Mouse (Mus musculus): ENCODE results near the gene Lonp1. TPM values are rescaled to one million over a fixed set of nuclear protein-coding genes. Genes with fewer than 3 reads are reported as not detected.
"Not testable (repeated sequence)": the region's sequence is repeated elsewhere in the genome, so short reads cannot be mapped to it uniquely, and the experiment has no call there.

Lonp1 gene
- polyA plus RNA-seq, 1 experiment: 278 TPM

DNA sequence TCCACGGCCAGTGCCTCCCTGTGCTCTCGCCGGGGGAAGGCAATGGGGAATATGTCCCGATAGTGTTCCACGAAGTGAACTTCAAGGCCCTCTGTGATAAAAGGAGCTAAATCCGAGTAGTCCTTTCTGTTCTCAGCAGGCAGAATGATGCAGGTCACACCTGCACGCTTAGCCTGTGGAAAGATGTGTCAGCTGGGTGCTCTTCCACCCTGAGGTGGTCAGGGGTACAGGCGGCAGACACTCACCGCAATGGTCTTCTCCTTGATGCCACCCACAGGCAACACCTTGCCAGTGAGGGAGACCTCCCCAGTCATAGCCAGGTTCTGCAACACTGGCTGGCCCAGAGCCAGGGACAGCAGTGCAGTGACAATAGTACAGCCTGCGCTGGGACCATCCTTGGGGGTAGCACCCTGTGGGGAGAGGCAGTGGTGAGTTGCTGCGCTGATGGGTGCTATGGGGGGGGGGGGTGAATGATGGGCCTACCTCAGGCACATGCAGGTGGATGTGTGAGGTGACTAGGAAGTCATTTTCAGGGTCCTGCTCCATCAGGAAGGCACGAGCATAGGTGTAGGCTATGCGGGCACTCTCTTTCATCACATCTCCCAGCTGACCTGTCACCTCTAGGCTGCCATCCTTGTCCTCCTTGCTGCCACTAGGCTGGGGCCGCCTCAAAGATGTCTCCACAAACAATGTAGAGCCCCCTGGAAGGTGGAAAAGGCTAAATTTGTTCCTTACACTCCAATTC is 12.1 kb downstream of the Lonp1 start:
- TF ChIP-seq POLR2AphosphoS2 (IDR thresholded peaks at IDR 0.05; ENCODE audit: insufficient read length, low read depth) (peak; percentile 68), USF1 (IDR thresholded peaks at IDR 0.05; ENCODE audit: low read depth) (no peak), POLR2A (IDR thresholded peaks at IDR 0.05; ENCODE audit: insufficient read length, low read depth) (peak; percentile 54)
- H3K36me3 ChIP-seq (ENCODE audit: control insufficient read depth, insufficient read depth): peaks cover 31% of the 10 kb centered on the region

DNA sequence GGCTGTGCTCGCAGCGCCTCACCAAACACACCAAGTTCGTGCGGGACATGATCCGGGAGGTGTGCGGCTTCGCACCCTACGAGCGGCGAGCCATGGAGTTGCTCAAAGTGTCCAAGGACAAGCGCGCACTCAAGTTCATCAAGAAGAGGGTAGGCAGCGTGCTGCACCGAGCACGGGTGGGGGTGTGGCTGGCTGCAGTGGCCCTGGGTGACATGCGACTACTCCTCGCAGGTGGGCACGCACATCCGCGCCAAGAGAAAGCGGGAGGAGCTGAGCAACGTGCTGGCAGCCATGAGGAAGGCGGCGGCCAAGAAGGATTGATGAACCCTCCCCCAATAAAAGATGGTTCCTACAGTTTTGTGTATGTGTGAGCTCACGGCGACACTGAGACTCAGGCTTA is 12.8 kb downstream of the Lonp1 start:
- TF ChIP-seq POLR2A (IDR thresholded peaks at IDR 0.05; ENCODE audit: insufficient read length, low read depth) (peak; percentile 69), POLR2AphosphoS2 (IDR thresholded peaks at IDR 0.05; ENCODE audit: insufficient read length, low read depth) (peak; percentile 86), MYOG (IDR thresholded peaks at IDR 0.05; ENCODE audit: control insufficient read depth in 1 of 3, insufficient read depth in 1 of 3, insufficient read length in 2 of 3, low read depth in 2 of 3) (peak in 1 of 3 experiments; percentile 8)
- peaks cover 48% of the 10 kb centered on the region for H3K79me2 ChIP-seq (ENCODE audit: control insufficient read depth, insufficient read depth)
- peak overlapping the region; percentile 59 for H3ac ChIP-seq (ENCODE audit: control insufficient read depth, insufficient read length)
- peak overlapping the region; percentile 73 for H3K4me3 ChIP-seq
- H3K27me3 ChIP-seq (ENCODE audit: control insufficient read depth, insufficient read depth, insufficient read length): not testable (repeated sequence)
- peak overlapping the region; percentile 95 for H3K4me2 ChIP-seq (ENCODE audit: low read depth)
- H3K36me3 ChIP-seq (ENCODE audit: control insufficient read depth, insufficient read depth): peaks cover 24% of the 10 kb centered on the region

More for the DNA sequence above, 12.1 kb downstream of the Lonp1 start:
- Histone ChIP-seq H3ac (ENCODE audit: control insufficient read depth, insufficient read length) (peak overlapping the region; percentile 59), H3K4me2 (ENCODE audit: low read depth) (peak overlapping the region; percentile 95), H3K27me3 (ENCODE audit: control insufficient read depth, insufficient read depth, insufficient read length) (no peaks in the 10 kb centered on the region), H3K79me2 (ENCODE audit: control insufficient read depth, insufficient read depth) (peaks cover 43% of the 10 kb centered on the region), H3K4me3 (peak overlapping the region; percentile 73)

DNA sequence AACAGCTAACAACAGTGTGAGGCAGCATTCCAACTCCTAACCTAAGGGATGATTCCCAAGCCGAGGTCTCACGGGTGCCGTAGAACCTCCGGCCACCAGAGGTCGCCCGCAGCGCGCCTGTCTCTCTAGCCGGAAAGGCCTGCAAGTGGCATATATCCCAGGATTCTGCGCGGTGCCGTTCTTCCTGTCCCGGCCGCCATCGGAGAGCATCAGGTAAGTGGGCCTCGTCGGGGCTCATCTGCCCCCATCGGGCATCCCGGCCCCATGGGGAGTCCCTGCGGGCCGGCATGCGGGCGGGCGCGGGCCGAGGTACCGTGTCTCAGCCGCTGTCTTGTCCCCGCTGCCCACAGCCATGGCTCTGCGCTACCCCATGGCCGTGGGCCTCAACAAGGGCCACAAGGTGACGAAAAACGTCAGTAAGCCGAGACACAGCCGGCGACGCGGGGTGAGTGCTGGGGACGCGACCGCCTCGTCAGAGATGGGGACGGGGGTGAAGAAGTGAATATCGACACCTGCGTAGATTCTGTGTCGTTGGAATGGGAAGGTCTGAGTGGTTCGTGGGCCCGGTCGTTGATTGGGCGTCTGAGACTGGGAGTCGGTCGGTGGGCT is 13.3 kb downstream of the Lonp1 start, which contains the start of gene Rpl36:
TSS of gene Rpl36 (plus strand) at position 181 of the 609 bp plus-strand sequence.
- Histone ChIP-seq H3K79me2 (ENCODE audit: control insufficient read depth, insufficient read depth) (peaks cover 53% of the 10 kb centered on the region), H3K4me2 (ENCODE audit: low read depth) (peak within 1 kb of the TSS; percentile 95), H3ac (ENCODE audit: control insufficient read depth, insufficient read length) (peak within 1 kb of the TSS; percentile 59), H3K27me3 (ENCODE audit: control insufficient read depth, insufficient read depth, insufficient read length) (no peaks in the 10 kb centered on the region), H3K36me3 (ENCODE audit: control insufficient read depth, insufficient read depth) (peaks cover 19% of the 10 kb centered on the region), H3K4me3 (peak within 1 kb of the TSS; percentile 73)
- TF ChIP-seq POLR2AphosphoS2 (IDR thresholded peaks at IDR 0.05; ENCODE audit: insufficient read length, low read depth): peak; percentile 88
- TF ChIP-seq MYOG (IDR thresholded peaks at IDR 0.05; ENCODE audit: control insufficient read depth in 1 of 3, insufficient read depth in 1 of 3, insufficient read length in 2 of 3, low read depth in 2 of 3): peak in 1 of 3 experiments; percentile 52
- peak; percentile 80 for TF ChIP-seq POLR2A (IDR thresholded peaks at IDR 0.05; ENCODE audit: insufficient read length, low read depth)
- TF ChIP-seq TCF12 (IDR thresholded peaks at IDR 0.05; ENCODE audit: insufficient read depth, poor library complexity, severe bottlenecking): no peak
- TF ChIP-seq SRF (IDR thresholded peaks at IDR 0.05; ENCODE audit: control insufficient read depth, insufficient read length, low read depth): peak; percentile 71
- no peak for TF ChIP-seq REST (IDR thresholded peaks at IDR 0.05; ENCODE audit: insufficient read depth, insufficient read length)
- TF ChIP-seq MYOD1 (IDR thresholded peaks at IDR 0.05; ENCODE audit: control insufficient read depth in 1 of 3, insufficient read length in 2 of 3, low read depth in 2 of 3): no peak
- TF ChIP-seq TCF3 (IDR thresholded peaks at IDR 0.05; ENCODE audit: insufficient read length, low read depth): no peak

DNA sequence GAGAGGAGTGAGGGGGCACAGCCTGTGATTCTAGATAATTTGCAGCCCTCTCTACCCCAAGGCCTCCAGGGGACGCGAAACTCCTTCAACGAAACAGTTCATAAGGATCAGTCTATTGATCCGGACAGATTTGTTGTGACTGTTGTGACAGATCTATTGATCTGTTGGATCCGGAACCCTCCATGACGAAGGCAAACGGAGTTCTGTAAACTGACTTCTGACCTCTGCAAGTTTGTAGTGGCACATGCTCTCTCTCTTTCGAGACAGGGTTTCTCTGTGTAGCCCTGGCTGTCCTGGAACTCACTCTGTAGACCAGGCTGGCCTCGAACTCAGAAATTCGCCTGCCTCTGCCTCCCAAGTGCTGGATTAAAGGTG is 14.1 kb downstream of the Lonp1 start:
- H3ac ChIP-seq (ENCODE audit: control insufficient read depth, insufficient read length); H3K27me3 ChIP-seq (ENCODE audit: control insufficient read depth, insufficient read depth, insufficient read length); H3K4me3 ChIP-seq; H3K4me2 ChIP-seq (ENCODE audit: low read depth): not testable (repeated sequence)
- Histone ChIP-seq H3K36me3 (ENCODE audit: control insufficient read depth, insufficient read depth) (peaks cover 17% of the 10 kb centered on the region), H3K79me2 (ENCODE audit: control insufficient read depth, insufficient read depth) (peaks cover 57% of the 10 kb centered on the region)

DNA sequence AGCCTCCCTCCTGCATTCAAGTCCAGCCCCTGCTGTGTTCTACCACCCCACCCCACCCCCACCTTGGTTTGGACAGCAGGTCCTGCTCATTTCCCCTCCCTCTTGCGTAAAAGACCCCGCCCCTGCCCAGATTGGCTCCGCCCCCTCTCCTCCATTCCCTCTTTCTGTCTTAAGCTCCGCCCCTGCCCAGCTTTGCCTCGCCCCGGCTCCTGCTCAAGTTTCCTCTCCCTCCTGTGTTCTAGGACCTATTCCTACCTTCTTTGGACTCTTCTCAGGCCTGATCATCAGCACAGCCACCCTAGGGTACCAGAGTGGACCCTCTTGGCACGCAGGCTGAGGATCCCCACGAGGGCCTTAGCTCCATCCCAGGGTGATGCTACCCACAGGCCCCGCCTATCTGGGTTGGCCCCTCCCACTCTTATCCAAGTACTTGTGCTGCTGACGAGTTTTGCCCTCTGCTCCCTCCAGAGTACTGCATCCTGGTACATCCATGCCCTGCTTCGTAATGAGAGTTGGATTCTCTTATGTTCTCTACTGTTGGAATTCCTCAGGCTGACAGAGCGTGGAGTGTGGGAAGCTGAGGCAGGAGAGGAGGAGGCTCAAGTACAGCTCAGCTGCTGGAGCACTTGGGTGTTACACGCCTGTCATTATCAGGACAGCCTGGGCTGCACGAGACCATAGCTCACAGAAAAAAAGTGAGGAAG is 14.7 kb downstream of the Lonp1 start:
- peaks cover 53% of the 10 kb centered on the region for H3K79me2 ChIP-seq (ENCODE audit: control insufficient read depth, insufficient read depth)
- H3K4me3 ChIP-seq: no peak overlapping the region
- no peak for TF ChIP-seq USF1 (IDR thresholded peaks at IDR 0.05; ENCODE audit: low read depth)
- TF ChIP-seq POLR2AphosphoS2 (IDR thresholded peaks at IDR 0.05; ENCODE audit: insufficient read length, low read depth): peak; percentile 11
- TF ChIP-seq MAX (IDR thresholded peaks at IDR 0.05; ENCODE audit: low read depth): no peak
- no peak for TF ChIP-seq SRF (IDR thresholded peaks at IDR 0.05; ENCODE audit: control insufficient read depth, insufficient read length, low read depth)
- no peak for TF ChIP-seq TCF3 (IDR thresholded peaks at IDR 0.05; ENCODE audit: insufficient read length, low read depth)
- no peak for TF ChIP-seq MYOD1 (IDR thresholded peaks at IDR 0.05; ENCODE audit: control insufficient read depth in 1 of 3, insufficient read length in 2 of 3, low read depth in 2 of 3)
- no peak for TF ChIP-seq REST (IDR thresholded peaks at IDR 0.05; ENCODE audit: insufficient read depth, insufficient read length)
- H3K36me3 ChIP-seq (ENCODE audit: control insufficient read depth, insufficient read depth): peaks cover 15% of the 10 kb centered on the region
- no peak overlapping the region for H3K4me2 ChIP-seq (ENCODE audit: low read depth)
- no peak overlapping the region for H3ac ChIP-seq (ENCODE audit: control insufficient read depth, insufficient read length)
- H3K27me3 ChIP-seq (ENCODE audit: control insufficient read depth, insufficient read depth, insufficient read length): no peaks in the 10 kb centered on the region
